Mouse (Mus musculus) regulatory T cell (primary cell): ENCODE measurements at regions not wholly inside any gene's neighbourhood (a gene's known extent, or its start where the extent isn't known, plus 50 kb on each side); places are given as distances from the start of the nearest gene placed in this dataset.

Source experiments
- in situ Hi-C: fragments of 300-600 bp; cut with MboI, MseI; formaldehyde crosslinking; loops from one replicate; pipeline ENCODE4 v1.15.1; 2025; ENCODE audit warnings: high pct_unique_total_duplicates

- in situ Hi-C loops, result no loop called here
Measured at GRCm38 (mm10) chr4:106103750-106104635, 212.0 kb upstream of the Usp24 start.

GRCm38 (mm10) chr4:106112981-106113380, 203.0 kb upstream of the Usp24 start:
- in situ Hi-C loops, result loop anchor here (10.0 kb wide), 1 partner anchor 102 kb away; no protein-coding TSS in a partner anchor

GRCm38 (mm10) chr4:106113747-106114146, 202.3 kb upstream of the Usp24 start:
- in situ Hi-C loops, result loop anchor here (10.0 kb wide), 1 partner anchor 101 kb away; no protein-coding TSS in a partner anchor

- in situ Hi-C loops, result loop anchor here (10.0 kb wide), 1 partner anchor 98 kb away; no protein-coding TSS in a partner anchor
Measured at GRCm38 (mm10) chr4:106116611-106117010, 199.4 kb upstream of the Usp24 start.

GRCm38 (mm10) chr4:106121306-106121705, 194.7 kb upstream of the Usp24 start:
- in situ Hi-C loops, result loop anchor here (10.0 kb wide), 1 partner anchor 253 kb away; no protein-coding TSS in a partner anchor

- in situ Hi-C loops, result loop anchor here (10.0 kb wide), 1 partner anchor 252 kb away; no protein-coding TSS in a partner anchor
Measured at GRCm38 (mm10) chr4:106123038-106123654, 192.9 kb upstream of the Usp24 start.

GRCm38 (mm10) chr4:106127199-106127598, 188.8 kb upstream of the Usp24 start:
- in situ Hi-C loops, result loop anchor here (10.0 kb wide), 1 partner anchor 248 kb away; no protein-coding TSS in a partner anchor

- in situ Hi-C loops, result loop anchor here (10.0 kb wide), 1 partner anchor 247 kb away; no protein-coding TSS in a partner anchor
Measured at GRCm38 (mm10) chr4:106127641-106128040, 188.4 kb upstream of the Usp24 start.

GRCm38 (mm10) chr4:106129327-106129726, 186.7 kb upstream of the Usp24 start:
- in situ Hi-C loops, result loop anchor here (10.0 kb wide), 1 partner anchor 245 kb away; no protein-coding TSS in a partner anchor

- in situ Hi-C loops, result loop anchor here (10.0 kb wide), 1 partner anchor 245 kb away; no protein-coding TSS in a partner anchor
Measured at GRCm38 (mm10) chr4:106129803-106130202, 186.2 kb upstream of the Usp24 start.

- in situ Hi-C loops, result no loop called here
Measured at GRCm38 (mm10) chr4:106133746-106134730, 182.0 kb upstream of the Usp24 start.

- in situ Hi-C loops, result no loop called here
Measured at GRCm38 (mm10) chr4:106142741-106143140, 173.3 kb upstream of the Usp24 start.

GRCm38 (mm10) chr4:106144351-106145116, 171.5 kb upstream of the Usp24 start:
- in situ Hi-C loops, result no loop called here

- in situ Hi-C loops, result no loop called here
Measured at GRCm38 (mm10) chr4:106146919-106147460, 169.0 kb upstream of the Usp24 start.

- in situ Hi-C loops, result no loop called here
Measured at GRCm38 (mm10) chr4:106148866-106149265, 167.1 kb upstream of the Usp24 start.

- in situ Hi-C loops, result no loop called here
Measured at GRCm38 (mm10) chr4:106149471-106150048, 166.5 kb upstream of the Usp24 start.

- in situ Hi-C loops, result no loop called here
Measured at GRCm38 (mm10) chr4:106150775-106151174, 165.2 kb upstream of the Usp24 start.

GRCm38 (mm10) chr4:106157451-106158179, 158.4 kb upstream of the Usp24 start:
- in situ Hi-C loops, result no loop called here

GRCm38 (mm10) chr4:106161592-106161991, 154.4 kb upstream of the Usp24 start:
- in situ Hi-C loops, result no loop called here
